Mouse (Mus musculus) bone marrow, adult 2 months (tissue): ENCODE results near the gene Gys1.

Experiments
- CTCF ChIP-seq: fragments of 200-500 bp; IDR thresholded peaks from 2 replicates; pipeline ENCODE4 v1.5.1; 2011; ENCODE audit warnings: low read length, control low read depth; ENCODE audit not compliant: control insufficient read depth, insufficient read depth
- POLR2A ChIP-seq: fragments of 200-500 bp; IDR thresholded peaks from 2 replicates; pipeline ENCODE4 v1.6.1; 2011; ENCODE audit warnings: low read depth, mild to moderate bottlenecking, control low read depth, low read length, borderline replicate concordance; ENCODE audit not compliant: control insufficient read depth

GRCm38 (mm10) chr7:45461326-45461725 is 26.7 kb downstream of the Gys1 start:
- no peak for TF ChIP-seq POLR2A
- no peak for TF ChIP-seq CTCF
